Mouse (Mus musculus) midbrain, embryonic 13.5 days (tissue): ENCODE measurements around the gene Rbm28. TPM values are rescaled to one million over a fixed set of nuclear protein-coding genes. Genes with fewer than 3 reads are reported as not detected.

Experiments
- ATAC-seq: fragments of 200-750 bp; cut with Nextera tagmentation; 2 replicates; pipeline ENCODE4 v1.8.0; 2017; ENCODE audit warnings: mild to moderate bottlenecking, moderate TSS enrichment, moderate library complexity
- H3K27ac ChIP-seq: fragments of 300-500 bp; sonication (generic); 2 replicates; pipeline ENCODE4 v1.5.1; 2015; ENCODE audit warnings: inconsistent platforms, mild to moderate bottlenecking, moderate library complexity
- H3K27me3 ChIP-seq: fragments of 300-500 bp; sonication (generic); 2 replicates; pipeline ENCODE4 v1.6.1; 2015; ENCODE audit warnings: mild to moderate bottlenecking, inconsistent platforms
- H3K36me3 ChIP-seq: fragments of 300-500 bp; sonication (generic); 2 replicates; pipeline ENCODE4 v1.6.1; 2015; ENCODE audit warnings: mild to moderate bottlenecking, inconsistent platforms
- H3K4me1 ChIP-seq: fragments of 300-500 bp; sonication (generic); replicated peaks from 2 replicates; pipeline ENCODE4 v1.6.1; 2015; ENCODE audit warnings: inconsistent platforms
- H3K4me2 ChIP-seq: fragments of 300-500 bp; sonication (generic); replicated peaks from 2 replicates; pipeline ENCODE4 v1.6.1; 2015; ENCODE audit warnings: moderate library complexity, mild to moderate bottlenecking, inconsistent platforms
- H3K4me3 ChIP-seq: fragments of 300-500 bp; sonication (generic); replicated peaks from 2 replicates; pipeline ENCODE4 v1.5.1; 2015; ENCODE audit warnings: mild to moderate bottlenecking, inconsistent platforms
- H3K9ac ChIP-seq: fragments of 300-500 bp; sonication (generic); replicated peaks from 2 replicates; pipeline ENCODE4 v1.6.1; 2015; ENCODE audit warnings: mild to moderate bottlenecking, inconsistent platforms
- H3K9me3 ChIP-seq: fragments of 300-500 bp; sonication (generic); 2 replicates; pipeline ENCODE4 v1.6.1; 2016; ENCODE audit warnings: mild to moderate bottlenecking, inconsistent platforms
- WGBS: fragments of 180-500 bp; shearing (Covaris S2); methylation state at CpG from one replicate; pipeline ENCODE4 v1.1.7; 2015; 5-methylcytosine and 5-hydroxymethylcytosine counted together
- microRNA-seq: library from miRNA; unstranded; fragments of <30 nt; microRNA quantifications from one replicate; pipeline ENCODE4, GENCODE M21; 2016
- polyA plus RNA-seq: library from polyadenylated mRNA; unstranded; fragments of >200 nt; fragmentation: Nextera tagmentation; extraction: Ambion mirVana; gene quantifications from 2 replicates; pipeline ENCODE4 v1.2.1, GENCODE M21; 2015

The Rbm28 gene
- polyA plus RNA-seq, 1 experiment from 2014 or later = 48.5 TPM

- H3K4me2 ChIP-seq = no peak overlapping the region
- no peak for ATAC-seq
- no peak overlapping the region for H3K9ac ChIP-seq
- WGBS = 72% methylated on average over 7 of the region's 7 CpGs
- H3K27ac ChIP-seq = no peak overlapping the region
- no peaks in the 10 kb centered on the region for H3K36me3 ChIP-seq
- no peaks in the 10 kb centered on the region for H3K27me3 ChIP-seq
- H3K9me3 ChIP-seq = 0 out of 2 replicates have a peak, but pooled peaks cover 14% of the 10 kb centered on the region
- H3K4me3 ChIP-seq = no peak overlapping the region
- H3K4me1 ChIP-seq = no peaks in the 10 kb centered on the region
Observed at GRCm38 (mm10) chr6:29087921-29088709, 76.7 kb downstream of the Rbm28 start.

- ATAC-seq = no peak
- 0 out of 2 replicates have a peak, but pooled peaks cover under 1% of the 10 kb centered on the region for H3K4me1 ChIP-seq
- no peak overlapping the region for H3K4me3 ChIP-seq
- 67% methylated on average over 7 of the region's 7 CpGs for WGBS
- H3K9ac ChIP-seq = no peak overlapping the region
- H3K4me2 ChIP-seq = no peak overlapping the region
- no peaks in the 10 kb centered on the region for H3K9me3 ChIP-seq
- no peaks in the 10 kb centered on the region for H3K27me3 ChIP-seq
- H3K36me3 ChIP-seq = no peaks in the 10 kb centered on the region
- H3K27ac ChIP-seq = no peak overlapping the region
Observed at GRCm38 (mm10) chr6:29084401-29084800, 80.4 kb downstream of the Rbm28 start.

DNA sequence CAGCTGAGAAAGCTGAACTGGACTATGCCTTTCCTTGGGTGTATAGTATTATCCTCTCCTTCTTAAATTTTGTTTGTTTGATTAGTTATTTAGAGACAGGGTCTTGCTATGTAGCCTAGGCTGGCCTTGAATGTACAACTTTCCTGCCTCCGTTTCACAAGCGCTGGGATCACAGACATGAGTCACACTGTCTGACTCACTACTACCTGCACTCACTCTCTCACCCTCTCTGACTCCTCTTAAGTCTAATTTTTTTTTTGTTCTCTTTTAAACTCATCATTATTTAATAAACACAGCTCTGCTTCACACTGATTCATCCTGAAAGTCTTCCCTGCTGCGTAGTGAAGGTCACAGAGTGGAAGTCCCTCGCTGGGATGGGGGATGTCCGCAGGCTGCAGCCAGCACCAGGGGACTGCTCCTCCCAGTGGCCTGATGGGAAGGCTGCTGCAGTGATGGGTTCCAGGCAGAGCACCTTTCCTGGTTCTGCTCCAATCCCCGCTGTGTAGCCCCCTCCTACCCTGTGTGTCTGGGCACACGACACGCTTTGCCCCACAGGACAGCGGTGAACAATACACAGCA is 81.9 kb downstream of the Rbm28 start:
- no peak for ATAC-seq
- H3K4me3 ChIP-seq = no peak overlapping the region
- H3K36me3 ChIP-seq = no peaks in the 10 kb centered on the region
- H3K4me1 ChIP-seq = 0 out of 2 replicates have a peak, but pooled peaks cover 4% of the 10 kb centered on the region
- no peaks in the 10 kb centered on the region for H3K9me3 ChIP-seq
- H3K9ac ChIP-seq = no peak overlapping the region
- 45% methylated on average over 9 of the region's 9 CpGs for WGBS
- no peaks in the 10 kb centered on the region for H3K27me3 ChIP-seq
- no peak overlapping the region for H3K27ac ChIP-seq
- no peak overlapping the region for H3K4me2 ChIP-seq

DNA sequence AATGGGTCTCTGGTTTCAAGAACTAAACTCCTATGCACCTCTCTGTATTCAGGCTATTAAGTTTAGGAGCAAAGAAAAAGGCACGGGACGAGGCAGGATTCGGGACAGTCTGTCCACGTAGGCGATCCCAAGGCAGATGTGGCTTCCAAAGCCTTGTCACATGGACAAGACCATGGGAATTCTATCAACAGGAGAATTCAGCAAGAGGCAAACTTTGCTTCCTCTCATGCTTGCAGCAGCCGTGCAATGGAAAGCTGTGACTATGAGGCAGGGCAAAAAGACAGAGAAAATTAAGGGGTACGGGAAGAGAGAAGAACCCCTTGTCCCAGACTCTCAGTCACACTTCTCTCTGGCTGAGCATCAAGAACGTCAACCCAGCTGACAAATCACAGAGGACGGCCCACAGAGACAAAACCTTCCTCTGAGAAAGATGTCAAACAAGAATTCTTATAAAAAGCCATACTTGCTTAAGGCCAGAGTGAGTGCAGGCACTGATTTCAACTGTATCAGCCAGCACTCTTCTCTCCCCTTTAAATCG is 82.9 kb downstream of the Rbm28 start:
- Histone ChIP-seq H3K4me1 (0 out of 2 replicates have a peak, but pooled peaks cover 4% of the 10 kb centered on the region), H3K27me3 (no peaks in the 10 kb centered on the region), H3K9me3 (no peaks in the 10 kb centered on the region), H3K4me2 (no peak overlapping the region), H3K27ac (no peak overlapping the region), H3K4me3 (no peak overlapping the region), H3K36me3 (no peaks in the 10 kb centered on the region), H3K9ac (no peak overlapping the region)
- no peak for ATAC-seq
- 78% methylated on average over 10 of the region's 10 CpGs for WGBS

GRCm38 (mm10) chr6:29079291-29079690 is 85.5 kb downstream of the Rbm28 start:
- H3K4me2 ChIP-seq = no peak overlapping the region
- H3K4me1 ChIP-seq = 0 out of 2 replicates have a peak, but pooled peaks cover 4% of the 10 kb centered on the region
- no peaks in the 10 kb centered on the region for H3K36me3 ChIP-seq
- H3K9me3 ChIP-seq = no peaks in the 10 kb centered on the region
- 74% methylated on average over 4 of the region's 4 CpGs for WGBS
- ATAC-seq = no peak
- no peak overlapping the region for H3K4me3 ChIP-seq
- no peaks in the 10 kb centered on the region for H3K27me3 ChIP-seq
- H3K9ac ChIP-seq = no peak overlapping the region
- H3K27ac ChIP-seq = no peak overlapping the region

DNA sequence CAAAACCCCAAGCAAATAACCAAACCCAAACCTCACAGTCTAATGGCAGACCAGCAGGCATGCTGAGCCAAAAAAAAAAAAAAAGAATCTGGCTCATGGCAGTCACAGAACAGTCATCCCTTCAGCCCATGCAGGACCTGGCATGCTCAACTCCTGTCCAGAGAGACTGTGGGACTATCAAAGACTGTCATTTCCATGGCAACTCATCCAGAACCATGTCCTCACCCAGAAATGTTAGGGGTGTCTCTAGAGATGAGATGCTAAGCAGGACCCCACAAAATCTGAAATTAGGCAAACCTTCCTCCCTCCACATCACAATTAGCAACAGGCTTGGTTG is 90.7 kb downstream of the Rbm28 start:
- Histone ChIP-seq H3K9me3 (no peaks in the 10 kb centered on the region), H3K9ac (no peak overlapping the region), H3K4me1 (0 out of 2 replicates have a peak, but pooled peaks cover under 1% of the 10 kb centered on the region), H3K36me3 (no peaks in the 10 kb centered on the region), H3K27me3 (no peaks in the 10 kb centered on the region), H3K4me2 (no peak overlapping the region), H3K27ac (no peak overlapping the region), H3K4me3 (no peak overlapping the region)
- ATAC-seq = no peak

Small RNA genes lying within 50 kb of the gene (microRNA-seq; reads per million reads assigned to microRNA genes)
- gene Gm24303 = not detected

Other genes with a start within 250 kb of the Rbm28 start
- not detected in 2 replicates for gene Lep, start 104.8 kb downstream of the Rbm28 start, polyA plus RNA-seq
- gene Prrt4, start 14.6 kb upstream of the Rbm28 start, polyA plus RNA-seq = 2.7 and 3.6 TPM in 2 replicates
- gene Impdh1, start 51.4 kb upstream of the Rbm28 start, polyA plus RNA-seq = 43.5 and 51.8 TPM in 2 replicates
- gene Hilpda, start 107.5 kb upstream of the Rbm28 start, polyA plus RNA-seq = 34.5 and 36.7 TPM in 2 replicates
- 0.46 and 0.54 TPM in 2 replicates for gene Fam71f2, start 114.6 kb upstream of the Rbm28 start, polyA plus RNA-seq
- gene Fam71f1, start 154.1 kb upstream of the Rbm28 start, polyA plus RNA-seq = not detected in 2 replicates
- 158 and 166 TPM in 2 replicates for gene Calu, start 183.1 kb upstream of the Rbm28 start, polyA plus RNA-seq
- gene Opn1sw, start 223.5 kb upstream of the Rbm28 start, polyA plus RNA-seq = 0.30 and 0.41 TPM in 2 replicates
- gene Ccdc136, start 231.3 kb upstream of the Rbm28 start, polyA plus RNA-seq = 28.6 and 30.4 TPM in 2 replicates